Mouse (Mus musculus): ENCODE data around the gene Adsl.

Adsl gene

GRCm38 (mm10) chr15:80941468-80942040, 6.7 kb upstream of the Adsl start:
- no peak for DNase-seq (ENCODE audit: low read depth, low spot score)

DNA sequence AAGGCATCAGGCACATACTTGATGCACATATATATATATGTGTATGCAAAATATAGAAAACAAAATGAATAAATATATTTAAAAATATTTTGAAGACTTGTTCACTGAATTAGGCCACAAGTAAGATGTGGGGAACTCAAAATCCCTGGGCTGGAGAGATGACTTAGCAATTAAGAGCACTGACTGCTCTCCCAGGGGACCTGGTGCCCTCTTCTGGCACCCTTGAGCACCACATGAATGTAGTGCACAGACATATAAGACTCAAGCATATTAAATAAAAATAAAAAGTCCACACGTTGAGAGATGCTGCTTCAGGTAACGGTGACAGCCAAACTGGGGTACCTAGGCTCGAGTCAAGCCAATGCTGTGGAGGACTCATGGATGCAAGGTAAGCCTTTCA, 2.4 kb upstream of the Adsl start:
- DNase-seq (ENCODE audit: low read depth, low spot score) = no peak

GRCm38 (mm10) chr15:80949431-80949830, 1.1 kb downstream of the Adsl start:
- DNase-seq (ENCODE audit: low read depth, low spot score) = no peak

DNA sequence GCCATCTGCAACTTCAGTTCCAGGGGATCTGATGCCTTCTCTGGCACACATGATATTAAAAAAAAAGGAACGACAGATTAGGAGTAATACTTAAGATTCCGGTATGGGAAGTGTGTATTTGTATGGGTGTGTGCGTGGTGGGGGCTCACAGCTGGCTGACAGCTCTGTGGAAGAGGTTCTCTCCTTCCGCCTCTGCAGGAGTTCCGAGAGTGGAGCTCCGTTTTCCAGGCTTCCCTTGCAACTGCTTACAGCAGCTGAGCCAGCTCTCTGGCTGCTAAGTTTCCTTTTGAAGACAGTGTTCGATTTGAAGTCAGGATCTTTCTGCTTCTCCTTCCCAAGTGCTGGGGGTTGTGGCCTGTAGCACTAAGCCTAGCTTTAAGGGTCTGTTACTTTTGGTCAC, 1.8 kb downstream of the Adsl start:
- DNase-seq (ENCODE audit: low read depth, low spot score) = no peak

DNA sequence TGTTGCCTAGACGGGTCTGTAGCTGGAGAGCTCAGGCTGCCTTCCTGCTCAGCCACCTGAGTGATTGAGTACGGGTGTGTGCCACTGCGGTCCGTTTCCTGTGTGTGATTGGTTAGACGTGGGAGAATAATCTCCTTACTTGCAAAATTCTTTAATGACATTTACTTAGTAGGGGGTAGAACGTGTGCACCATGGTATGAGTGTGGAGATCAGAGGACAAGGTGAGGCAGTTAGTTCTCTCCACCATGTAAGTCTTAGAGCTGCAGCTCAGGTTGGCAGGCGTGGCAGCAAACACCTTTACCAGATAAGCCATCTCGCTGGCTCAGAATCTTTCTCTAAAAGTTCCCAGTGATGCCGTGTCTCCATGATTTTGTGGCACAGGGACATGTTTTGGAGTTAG, 5.7 kb downstream of the Adsl start:
- DNase-seq (ENCODE audit: low read depth, low spot score) = no peak

GRCm38 (mm10) chr15:80954861-80955260, 6.6 kb downstream of the Adsl start:
- DNase-seq (ENCODE audit: low read depth, low spot score) = no peak

- no peak for DNase-seq (ENCODE audit: low read depth, low spot score)
These were observed 7.6 kb downstream of the Adsl start for GRCm38 (mm10) chr15:80955836-80956438.

DNA sequence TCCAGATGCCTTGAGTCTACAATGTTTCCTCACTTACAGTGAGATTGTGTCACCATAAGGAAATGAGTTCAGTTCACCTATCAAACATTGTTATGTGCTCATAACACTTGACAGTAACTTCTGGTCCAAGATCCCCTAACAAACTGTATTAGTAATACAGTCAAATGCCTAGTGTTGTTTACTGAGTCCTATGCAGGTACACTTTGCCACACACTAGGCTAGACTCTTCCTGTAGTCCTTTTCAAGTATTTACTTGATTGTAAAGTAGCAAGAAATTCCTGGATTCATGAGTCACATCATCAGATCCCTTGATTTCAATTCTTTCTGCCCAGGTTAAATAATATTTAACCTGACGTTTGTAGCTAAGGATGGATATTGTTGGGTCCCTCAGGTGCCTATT, 21.1 kb downstream of the Adsl start:
- DNase-seq (ENCODE audit: low read depth, low spot score) = no peak

DNA sequence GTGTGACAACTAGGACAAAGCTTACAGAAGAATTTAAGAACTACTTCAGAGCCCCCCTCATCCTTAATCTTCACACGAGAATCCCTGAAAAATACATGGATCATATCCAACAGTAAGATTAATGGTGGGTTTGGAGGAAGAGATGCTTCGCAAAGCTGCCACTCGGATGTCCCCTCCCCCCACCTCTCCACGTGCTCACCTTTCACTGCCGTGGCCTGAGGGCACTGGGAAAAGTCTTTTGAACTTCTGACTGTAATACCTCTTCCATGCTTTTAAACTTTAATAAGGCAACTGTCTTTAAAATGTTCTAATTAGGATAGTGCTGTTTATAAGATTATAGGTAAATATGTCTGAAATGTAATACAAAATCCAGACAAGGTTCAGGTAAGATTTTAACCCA, 26.0 kb downstream of the Adsl start:
- DNase-seq (ENCODE audit: low read depth, low spot score) = no peak

DNA sequence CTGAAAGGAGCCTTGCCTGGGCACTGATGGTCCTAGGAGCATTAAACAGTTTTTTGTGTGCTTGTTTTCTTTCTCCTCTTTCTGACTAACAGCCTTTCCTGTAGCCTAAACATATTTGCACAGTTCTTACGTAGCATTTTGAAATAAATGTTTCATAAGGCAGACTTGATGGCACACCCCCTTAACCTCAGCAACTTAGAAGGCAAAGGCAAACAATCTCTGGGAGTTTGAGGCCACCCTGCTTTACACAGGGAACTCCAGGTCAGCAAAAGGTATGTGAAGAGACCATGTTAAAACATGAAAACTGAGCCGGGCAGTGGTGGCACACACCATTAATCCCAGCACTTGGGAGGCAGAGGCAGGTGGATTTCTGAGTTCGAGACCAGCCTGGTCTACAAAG, 27.4 kb downstream of the Adsl start:
- DNase-seq (ENCODE audit: low read depth, low spot score) = no peak

GRCm38 (mm10) chr15:80977620-80978334, 29.5 kb downstream of the Adsl start, which contains the start of gene Sgsm3:
Gene Sgsm3 (plus strand): TSS chr15:80977765.
- DNase-seq (ENCODE audit: low read depth, low spot score) = peak; percentile 81

DNA sequence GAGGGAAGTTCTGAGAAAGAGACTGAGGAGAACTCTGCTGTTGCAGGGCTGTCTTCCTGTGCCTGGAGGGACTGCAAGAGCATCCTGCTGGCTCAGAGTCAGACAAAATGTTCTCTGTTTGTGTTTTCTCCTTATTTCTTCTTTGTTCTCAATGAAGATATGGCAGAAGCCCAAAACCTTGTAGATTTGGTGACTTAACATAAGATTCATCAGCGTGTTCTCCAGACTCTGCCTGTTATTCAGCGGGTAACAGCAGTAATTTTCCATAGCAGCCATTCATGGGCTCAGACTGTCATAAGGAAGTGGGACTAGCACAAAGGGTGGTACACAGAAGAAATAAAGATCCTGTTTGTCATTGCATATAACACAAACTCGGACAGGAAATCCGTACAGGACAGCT, 31.3 kb downstream of the Adsl start:
- DNase-seq (ENCODE audit: low read depth, low spot score) = no peak

- no peak for DNase-seq (ENCODE audit: low read depth, low spot score)
These were observed 32.9 kb downstream of the Adsl start for GRCm38 (mm10) chr15:80981176-80981575.

DNA sequence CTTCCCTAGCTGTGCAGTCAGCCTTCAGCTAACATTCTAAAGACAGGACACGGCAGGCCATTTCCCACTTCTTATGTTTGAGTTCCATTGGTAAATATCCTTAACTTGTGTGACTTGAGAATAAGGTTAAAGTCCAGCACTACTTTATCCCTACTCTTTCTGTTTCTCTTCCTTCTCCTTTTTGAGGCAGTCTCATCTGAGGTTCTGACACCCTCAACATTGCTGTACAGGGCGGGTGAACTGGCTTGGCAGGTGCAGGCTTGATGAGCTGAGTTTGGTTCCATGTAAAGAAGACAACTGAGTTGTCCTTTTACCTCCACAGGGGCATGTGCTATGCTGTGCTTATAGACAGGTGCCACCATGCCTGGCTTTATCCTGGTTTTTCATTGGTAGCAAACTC, 35.0 kb downstream of the Adsl start:
- DNase-seq (ENCODE audit: low read depth, low spot score) = no peak

GRCm38 (mm10) chr15:80988331-80988730, 40.0 kb downstream of the Adsl start:
- DNase-seq (ENCODE audit: low read depth, low spot score) = no peak

DNA sequence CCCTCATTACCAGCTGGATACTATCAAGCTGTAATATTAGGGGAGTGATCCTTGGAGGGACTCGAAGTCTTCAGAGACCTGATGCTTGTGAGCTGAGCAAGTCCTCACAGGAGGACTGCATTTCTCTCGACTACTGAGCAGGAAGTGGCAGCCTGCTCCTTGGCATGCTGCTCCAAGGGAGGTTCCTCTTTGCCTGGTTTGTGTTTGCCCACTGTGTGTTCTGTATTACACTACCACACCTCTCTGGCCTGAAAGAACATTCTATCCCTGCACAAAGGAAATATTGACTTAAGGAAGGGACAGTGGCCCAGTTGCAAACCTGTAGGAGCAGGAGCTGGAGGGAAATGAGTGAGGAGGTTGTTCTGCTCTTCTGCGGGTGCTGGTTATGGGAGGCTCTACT, 41.4 kb downstream of the Adsl start:
- DNase-seq (ENCODE audit: low read depth, low spot score) = no peak

DNA sequence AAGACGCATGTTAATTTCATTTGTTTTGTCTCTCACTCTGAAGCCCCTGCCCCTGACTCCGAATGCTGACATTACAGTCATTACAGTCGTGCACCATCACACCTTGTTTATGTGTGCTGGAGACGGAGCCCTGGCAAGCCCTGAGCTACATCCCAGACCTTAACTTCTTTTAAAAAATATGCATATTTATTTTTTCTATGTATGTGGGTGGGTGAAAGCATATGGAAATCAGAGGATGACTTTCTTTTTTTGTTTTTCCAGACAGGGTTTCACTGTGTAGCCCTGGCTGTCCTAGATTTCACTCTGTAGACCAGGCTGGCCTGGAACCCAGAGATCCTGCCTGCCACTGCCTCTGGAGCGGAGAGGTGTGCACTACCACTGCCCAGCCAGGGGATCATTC, 46.7 kb downstream of the Adsl start:
- DNase-seq (ENCODE audit: low read depth, low spot score) = no peak

DNA sequence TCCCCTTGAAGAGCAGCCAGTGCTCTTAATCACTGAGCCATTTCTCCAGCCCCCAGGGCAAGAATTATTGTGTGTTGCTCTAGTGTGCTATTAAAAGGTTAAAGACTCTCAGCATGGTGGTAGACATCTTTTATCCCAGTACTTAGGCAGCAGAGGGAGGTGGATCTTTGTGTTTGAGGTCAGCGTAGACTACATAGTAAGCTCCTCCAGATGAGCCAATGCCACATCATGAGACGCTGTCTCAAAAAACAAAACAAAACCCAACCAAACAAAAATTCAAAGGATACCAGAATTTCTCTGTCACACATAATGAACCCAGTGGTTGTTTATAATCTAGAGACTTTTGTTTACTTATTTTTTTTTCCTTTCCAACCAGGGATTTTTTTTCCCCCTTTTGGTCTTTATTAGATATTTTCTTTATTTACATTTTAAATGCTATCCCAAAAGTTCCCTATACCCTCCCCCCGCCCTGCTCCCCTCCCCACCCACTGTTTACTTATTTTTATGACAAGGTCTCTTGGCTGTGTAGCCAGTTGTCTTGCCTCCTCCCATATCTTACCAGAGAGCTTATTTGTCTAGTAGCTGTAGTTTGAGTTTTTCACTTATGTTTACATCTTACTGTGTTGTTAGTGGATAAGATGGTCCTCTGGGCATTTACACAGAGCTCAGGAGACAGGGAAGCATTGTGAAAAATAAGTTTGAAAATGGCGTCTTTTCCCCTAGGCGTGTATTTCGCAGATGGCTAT, 48.0 kb downstream of the Adsl start:
- no peak for DNase-seq (ENCODE audit: low read depth, low spot score)

DNA sequence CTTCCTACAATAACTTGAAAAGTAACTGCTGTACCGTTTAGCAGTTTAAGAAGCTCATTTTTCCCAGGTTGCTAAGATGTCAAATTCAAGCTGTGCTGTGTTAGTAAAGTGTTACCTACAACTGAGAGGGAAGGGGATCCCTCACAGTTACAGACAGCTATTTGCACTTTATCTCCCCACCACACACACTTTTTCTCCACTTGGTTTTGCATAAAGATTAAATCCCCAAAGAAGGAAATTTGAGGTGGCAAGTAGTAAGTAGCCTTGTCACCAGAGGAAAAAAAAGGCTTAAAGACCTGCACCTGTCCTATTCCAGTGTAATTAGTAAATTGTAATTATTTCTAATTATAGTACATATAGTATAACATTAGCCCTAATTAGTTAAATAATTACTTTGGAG, 48.8 kb downstream of the Adsl start:
- DNase-seq (ENCODE audit: low read depth, low spot score) = no peak

DNA sequence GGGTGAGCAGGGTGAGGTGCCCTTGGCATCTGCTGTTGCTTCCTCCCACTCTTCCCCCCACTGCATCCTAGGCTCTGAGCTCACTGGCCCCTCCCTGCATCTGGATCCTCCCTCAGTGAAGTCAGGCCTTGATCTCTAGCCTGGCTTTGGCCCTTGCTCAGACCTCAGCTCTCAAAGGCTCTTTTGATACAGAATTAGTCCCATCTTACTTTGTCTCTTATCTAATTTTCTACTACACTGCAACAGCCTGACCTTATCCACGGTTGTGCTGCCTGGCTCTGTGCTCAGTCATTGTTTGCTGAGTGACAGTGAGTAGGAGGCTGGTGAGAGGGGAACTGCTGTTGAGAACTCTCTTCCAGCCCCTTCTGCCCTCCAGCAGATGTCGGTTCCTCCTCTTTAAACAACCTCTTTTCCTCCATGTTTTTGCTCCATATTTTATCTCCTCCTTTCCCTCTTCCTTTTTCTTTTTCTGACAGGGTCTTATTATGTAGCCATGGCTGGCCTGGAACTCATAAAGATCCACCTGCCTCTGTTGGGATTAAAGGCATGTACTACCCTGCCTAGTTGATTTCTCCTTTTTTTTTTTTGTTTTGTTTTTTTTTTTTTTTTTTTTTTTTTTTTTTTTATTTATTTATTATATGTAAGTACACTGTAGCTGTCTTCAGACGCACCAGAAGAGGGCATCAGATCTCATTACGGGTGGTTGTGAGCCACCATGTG, 52.3 kb downstream of the Adsl start:
- DNase-seq (ENCODE audit: low read depth, low spot score) = no peak

DNA sequence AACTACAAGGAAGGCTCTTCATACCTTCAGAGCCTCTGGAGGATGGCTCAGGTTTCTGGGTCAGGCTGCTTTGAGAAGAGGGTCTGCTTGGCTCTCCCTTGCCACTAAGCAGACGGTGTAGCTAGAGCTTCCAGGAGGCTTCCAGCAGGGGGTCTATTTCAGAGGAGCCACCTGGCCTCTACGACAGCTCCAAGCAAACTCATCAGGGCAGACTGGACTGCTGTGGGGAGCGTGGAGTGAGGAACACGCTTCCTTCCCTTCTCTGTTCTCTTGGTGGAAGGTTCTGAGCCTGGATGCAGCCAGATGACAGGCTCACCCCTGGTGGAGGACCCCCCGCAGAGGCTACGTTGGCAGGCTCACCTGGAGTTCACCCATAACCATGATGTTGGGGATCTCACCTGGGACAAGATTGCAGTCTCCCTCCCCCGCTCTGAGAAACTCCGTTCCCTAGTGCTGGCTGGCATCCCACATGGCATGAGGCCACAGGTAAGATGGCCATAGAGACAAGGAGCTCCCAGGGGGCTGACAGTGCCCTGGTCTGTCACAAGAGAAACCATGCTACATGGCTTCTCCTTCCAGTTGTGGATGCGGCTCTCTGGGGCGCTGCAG, 57.9 kb downstream of the Adsl start:
- no peak for DNase-seq (ENCODE audit: low read depth, low spot score)
